Mouse (Mus musculus): ENCODE results near the gene Olfr1505.

The Olfr1505 gene

DNA sequence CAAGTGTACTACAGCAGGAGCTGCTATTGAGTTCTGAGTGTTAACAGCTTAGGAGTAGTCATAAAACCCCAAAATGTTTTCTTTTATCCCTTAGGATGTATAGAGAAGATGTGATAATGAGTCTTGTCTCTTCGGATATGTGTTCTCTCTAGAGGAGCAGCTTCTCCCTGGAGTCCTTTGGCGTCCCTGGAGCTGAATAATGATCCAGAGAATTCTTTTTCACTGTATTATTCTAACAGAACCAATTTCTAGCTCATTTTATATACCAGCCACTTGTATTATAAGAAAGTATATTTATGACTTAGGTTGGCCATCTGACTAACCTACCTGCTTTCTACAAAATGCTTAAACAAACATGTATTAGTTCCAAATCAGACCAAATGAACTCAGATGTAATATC lies at the start of gene Olfr1505:
Gene Olfr1505 (plus strand): TSS at position 301 of the 400 bp plus-strand sequence.
- DNase-seq (ENCODE audit: extremely low read depth, low read depth): no peak

DNA sequence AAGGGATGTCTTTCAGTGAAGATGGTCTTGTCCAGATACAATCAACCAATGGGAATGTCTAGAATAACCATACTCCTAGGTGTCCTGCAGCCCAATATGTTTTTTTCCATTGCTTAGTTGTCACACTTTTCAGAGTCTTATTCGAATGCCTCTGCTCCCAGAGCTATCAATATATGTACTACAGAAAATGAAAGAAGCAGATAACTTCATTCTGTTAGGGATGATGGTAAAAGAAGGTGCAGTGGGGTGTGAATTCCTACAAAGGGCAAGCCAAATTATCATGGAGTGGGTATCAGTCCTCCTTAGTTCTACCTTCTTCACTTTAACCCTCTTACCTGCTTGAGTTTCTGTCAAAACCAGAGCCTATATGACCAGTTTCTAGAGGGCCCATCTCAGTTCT lies 15.5 kb upstream of the Olfr1505 start, which contains the start of gene Olfr1504:
Gene Olfr1504 (minus strand): TSS at position 101 of the 400 bp plus-strand sequence.
- DNase-seq (ENCODE audit: extremely low read depth, low read depth): no peak
